Mouse (Mus musculus) urinary bladder, postnatal 4 days (tissue): ENCODE results near the gene Cfap70.
A peak's percentile ranks its signal among the peaks of the same experiment; 100 is the strongest.

Experiments
- DNase-seq, 2 experiments: peaks; one replicate each; pipeline ENCODE4 v3.0.0; 2021 to 2022; ENCODE audit warnings: low spot score in 2 of 2

Gene Cfap70

GRCm38 (mm10) chr14:20451765-20452331 lies at the start of gene Cfap70:
Gene Cfap70, minus strand, starts transcription at chr14:20452226.
- DNase-seq = peak; percentile 50 to 69

DNA sequence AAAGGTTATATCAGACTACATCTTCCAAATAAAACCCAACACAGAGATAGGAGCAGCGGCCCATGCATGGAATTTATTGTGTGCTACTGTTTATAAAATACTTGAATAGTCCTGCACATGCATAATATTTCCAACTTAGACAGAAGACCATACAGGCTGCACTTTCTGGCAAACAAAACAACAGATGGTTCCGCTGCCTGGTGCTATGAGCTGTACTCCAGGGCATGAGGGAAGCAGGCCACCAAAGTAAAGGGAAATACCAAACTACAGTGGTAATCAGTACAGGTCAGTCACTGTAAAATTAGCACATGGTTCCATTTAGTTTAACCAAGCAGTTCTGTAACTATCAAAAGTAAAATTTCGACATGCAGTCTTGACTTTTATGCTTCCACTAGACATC lies 48.0 kb upstream of the Cfap70 start:
- no peak for DNase-seq

GRCm38 (mm10) chr14:20496603-20497002 lies 44.6 kb upstream of the Cfap70 start, which contains the start of gene Mss51:
Gene Mss51, minus strand, starts transcription at chr14:20496901.
- no peak for DNase-seq

GRCm38 (mm10) chr14:20486031-20486430 lies 34.0 kb upstream of the Cfap70 start:
- DNase-seq = no peak

- DNase-seq = no peak
Measured at GRCm38 (mm10) chr14:20482051-20482751, 30.2 kb upstream of the Cfap70 start.

- no peak for DNase-seq
Measured at GRCm38 (mm10) chr14:20481211-20481610, 29.2 kb upstream of the Cfap70 start.

- no peak for DNase-seq
Measured at GRCm38 (mm10) chr14:20480195-20480579, 28.2 kb upstream of the Cfap70 start.

DNA sequence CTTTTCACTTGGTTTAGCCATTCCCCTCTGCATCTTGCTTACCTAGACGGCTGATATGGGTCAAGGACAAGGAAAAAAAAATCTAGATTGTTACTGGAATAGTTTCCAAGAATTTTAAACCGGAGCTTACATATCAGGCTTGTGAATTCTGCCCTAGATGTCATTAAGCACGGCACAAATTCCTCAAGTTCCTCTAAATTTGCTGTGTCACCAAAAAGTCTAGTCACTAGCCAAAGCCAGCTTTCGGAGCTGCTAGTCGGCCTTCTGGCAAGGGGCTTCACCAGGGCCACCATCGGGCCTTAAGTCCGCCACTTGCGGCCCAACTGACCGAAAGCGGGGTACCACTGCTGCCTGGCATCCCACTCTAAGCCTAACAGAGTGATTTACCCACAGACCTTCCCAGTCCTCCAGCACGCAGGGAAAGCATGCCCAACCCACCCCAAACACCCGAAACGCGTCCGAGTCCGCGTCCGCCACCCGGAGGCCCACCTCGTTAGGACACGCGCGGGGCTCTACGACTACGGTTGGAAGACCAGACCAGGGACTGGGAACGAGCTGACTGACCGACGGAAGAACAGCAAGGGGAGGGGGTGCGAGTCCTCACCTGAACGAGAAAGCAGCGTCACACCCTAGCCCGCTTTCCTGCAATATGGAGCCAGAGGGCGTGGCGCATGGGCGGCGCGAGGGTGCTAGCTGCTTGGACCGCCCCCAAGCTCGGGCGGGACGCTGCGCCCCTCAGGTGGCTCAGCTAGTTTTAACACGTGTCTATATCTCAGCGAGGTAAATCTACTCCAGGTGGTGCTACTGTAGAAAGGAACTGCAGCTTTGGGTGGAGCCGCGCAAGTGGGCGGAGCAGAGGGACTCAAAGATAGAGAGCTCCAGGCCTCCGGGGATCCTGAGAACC lies 27.5 kb upstream of the Cfap70 start, which contains the start of gene Anxa7:
TSS of gene Anxa7 (minus strand) at position 843 of the 904 bp plus-strand sequence.
- DNase-seq = peak; percentile 71 to 76

- DNase-seq = no peak
Measured at GRCm38 (mm10) chr14:20478801-20479200, 26.8 kb upstream of the Cfap70 start.

DNA sequence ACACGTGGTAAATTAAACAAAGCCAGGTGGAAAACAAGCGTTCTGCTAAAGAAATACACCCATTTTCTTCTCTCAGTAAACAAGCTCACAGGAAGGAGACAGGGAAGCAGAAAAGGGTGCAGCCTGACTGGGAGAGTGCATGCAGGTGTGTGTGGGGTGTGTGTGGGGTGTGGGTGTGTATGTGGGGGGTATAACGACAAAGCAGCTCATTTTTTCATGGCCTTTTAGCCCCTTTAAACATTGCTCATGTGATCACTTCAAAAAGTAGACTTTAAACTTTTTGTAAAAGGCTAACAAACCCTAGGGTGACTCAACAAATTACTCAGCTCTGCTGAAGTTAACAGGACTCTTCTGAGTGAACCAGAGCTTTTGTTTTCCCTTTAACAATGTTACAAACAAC lies 26.4 kb upstream of the Cfap70 start:
- no peak for DNase-seq

DNA sequence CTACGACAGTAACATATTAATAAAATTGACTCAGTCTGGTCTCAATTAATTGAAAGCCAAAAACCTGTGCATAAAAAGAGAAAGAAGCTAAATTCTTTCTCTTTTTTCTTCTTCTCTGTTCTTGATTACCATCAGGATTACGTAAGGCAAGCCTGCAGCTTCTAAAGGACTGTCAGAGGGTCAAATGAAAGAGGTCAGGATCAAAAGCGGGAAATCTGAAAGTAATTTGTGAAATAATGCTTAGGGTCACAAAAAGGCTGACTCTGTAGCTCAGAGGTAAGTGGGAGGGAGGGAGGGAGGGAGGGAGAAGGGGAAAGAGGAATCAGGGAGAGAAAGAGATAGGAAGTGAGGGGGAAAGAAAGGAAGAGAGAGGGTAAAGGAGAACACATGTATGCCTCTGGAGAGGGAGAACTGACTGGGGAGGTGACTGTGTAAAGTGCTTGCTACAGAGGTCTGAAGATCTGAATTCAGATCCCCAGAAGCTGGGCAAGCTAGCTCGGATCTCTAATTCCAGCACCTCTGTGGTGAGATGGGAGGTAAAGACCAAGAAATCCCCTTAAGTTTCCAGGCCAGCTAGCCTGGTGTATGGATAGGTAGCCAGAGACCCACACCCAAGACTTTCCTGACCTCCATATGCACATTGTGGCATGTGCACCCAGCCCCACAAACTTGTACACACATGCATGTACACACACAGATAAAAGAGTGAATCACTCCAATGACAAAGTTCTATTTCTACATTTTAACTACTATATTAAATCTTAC lies 25.4 kb upstream of the Cfap70 start:
- DNase-seq = no peak

DNA sequence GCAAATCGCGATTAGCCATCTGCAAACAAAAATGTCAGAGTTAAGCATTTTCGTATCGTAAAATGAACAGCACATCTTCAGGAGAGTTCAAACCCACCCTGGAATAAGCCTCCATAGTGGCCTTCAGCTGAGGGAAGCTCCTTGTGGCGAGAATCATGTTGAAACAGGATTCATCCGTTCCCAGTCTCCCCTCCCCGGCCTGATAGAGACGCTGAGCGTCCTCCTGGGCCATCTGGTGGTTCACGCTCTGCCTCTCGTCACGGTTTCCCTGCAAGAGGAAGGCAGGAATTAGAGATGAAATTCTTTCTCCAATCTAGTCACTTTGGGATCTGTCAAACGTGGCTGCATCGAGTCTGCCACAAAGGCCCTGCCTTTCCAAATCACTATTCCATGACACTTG lies 8.2 kb upstream of the Cfap70 start:
- DNase-seq = no peak

- DNase-seq = no peak
Measured at GRCm38 (mm10) chr14:20458378-20458777, 6.4 kb upstream of the Cfap70 start.

DNA sequence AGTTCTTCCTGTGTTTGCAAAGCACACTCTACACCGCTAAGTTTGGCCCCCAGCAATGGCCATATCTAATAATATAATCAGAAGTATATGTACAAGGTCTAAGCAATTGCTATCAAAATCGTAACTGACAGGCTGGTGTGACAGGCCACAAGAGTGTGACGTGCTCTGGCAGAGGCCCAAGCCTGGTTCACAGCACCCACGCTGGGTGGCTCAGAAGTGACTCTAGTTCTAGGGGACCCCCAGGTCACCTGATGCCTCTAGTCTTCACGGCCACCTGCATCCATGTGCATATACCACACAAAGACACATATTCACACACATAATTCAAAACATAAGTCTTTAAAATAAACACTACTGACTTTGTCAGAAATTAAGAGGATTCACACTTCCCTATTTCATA lies 903 bp upstream of the Cfap70 start:
- no peak for DNase-seq

- no peak for DNase-seq
Measured at GRCm38 (mm10) chr14:20451302-20451701, 724 bp downstream of the Cfap70 start.

GRCm38 (mm10) chr14:20447209-20447608 lies 4.8 kb downstream of the Cfap70 start:
- no peak for DNase-seq

DNA sequence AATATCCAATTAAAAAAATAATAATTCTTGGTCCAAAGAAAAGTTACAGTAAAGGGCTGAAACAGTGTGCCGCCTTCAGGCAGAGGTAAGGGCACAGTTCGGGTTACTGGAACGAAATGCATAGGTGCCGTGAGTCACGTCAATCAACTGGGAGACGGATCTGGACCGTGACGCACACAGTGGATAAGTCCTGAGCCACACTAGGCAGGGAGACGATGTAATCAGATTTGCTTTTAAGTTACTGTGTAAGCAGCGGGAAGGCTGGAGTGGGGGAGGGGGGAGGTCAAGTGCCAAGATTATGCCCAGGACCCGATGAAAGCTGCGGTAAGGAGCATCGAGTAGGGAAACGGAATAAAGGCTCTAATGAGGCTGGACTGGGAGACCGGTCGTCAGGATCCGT lies 9.8 kb downstream of the Cfap70 start:
- DNase-seq = no peak

GRCm38 (mm10) chr14:20436976-20437375 lies 15.1 kb downstream of the Cfap70 start:
- no peak for DNase-seq

- no peak for DNase-seq
Measured at GRCm38 (mm10) chr14:20432420-20432819, 19.6 kb downstream of the Cfap70 start.

- no peak for DNase-seq
Measured at GRCm38 (mm10) chr14:20431726-20432125, 20.3 kb downstream of the Cfap70 start.

GRCm38 (mm10) chr14:20429833-20430232 lies 22.2 kb downstream of the Cfap70 start:
- DNase-seq = no peak

DNA sequence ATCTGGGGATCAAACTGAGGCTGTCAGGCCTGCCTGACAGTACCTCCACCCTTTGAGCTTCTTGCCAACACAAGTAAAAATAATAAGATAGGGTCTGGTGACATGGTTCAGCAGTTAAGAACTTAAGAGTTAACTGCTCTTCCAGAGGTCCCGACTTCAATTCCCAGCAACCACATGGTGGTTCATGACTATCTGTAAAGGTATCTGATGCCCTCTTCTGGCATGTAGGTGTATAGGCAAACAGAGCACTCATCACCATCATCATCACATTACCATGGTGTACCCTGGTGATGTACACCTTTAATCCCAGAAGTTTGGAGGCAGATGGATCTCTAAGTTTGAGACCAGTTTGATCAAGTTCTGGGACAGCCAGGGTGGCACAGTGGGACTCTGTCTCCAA lies 23.4 kb downstream of the Cfap70 start:
- no peak for DNase-seq
